Mouse (Mus musculus): Measurements from ENCODE around the gene Arhgap10. TPM values are rescaled to one million over a fixed set of nuclear protein-coding genes. Genes with fewer than 3 reads are reported as not detected.

Arhgap10 gene
- 8.1 TPM for polyA plus RNA-seq (2015; fragmentation: Illumina TruSeq; extraction: RNeasy Lipid Tissue Mini Kit (QIAGEN cat#74804); ENCODE audit: insufficient read depth, low replicate concordance)

DNA sequence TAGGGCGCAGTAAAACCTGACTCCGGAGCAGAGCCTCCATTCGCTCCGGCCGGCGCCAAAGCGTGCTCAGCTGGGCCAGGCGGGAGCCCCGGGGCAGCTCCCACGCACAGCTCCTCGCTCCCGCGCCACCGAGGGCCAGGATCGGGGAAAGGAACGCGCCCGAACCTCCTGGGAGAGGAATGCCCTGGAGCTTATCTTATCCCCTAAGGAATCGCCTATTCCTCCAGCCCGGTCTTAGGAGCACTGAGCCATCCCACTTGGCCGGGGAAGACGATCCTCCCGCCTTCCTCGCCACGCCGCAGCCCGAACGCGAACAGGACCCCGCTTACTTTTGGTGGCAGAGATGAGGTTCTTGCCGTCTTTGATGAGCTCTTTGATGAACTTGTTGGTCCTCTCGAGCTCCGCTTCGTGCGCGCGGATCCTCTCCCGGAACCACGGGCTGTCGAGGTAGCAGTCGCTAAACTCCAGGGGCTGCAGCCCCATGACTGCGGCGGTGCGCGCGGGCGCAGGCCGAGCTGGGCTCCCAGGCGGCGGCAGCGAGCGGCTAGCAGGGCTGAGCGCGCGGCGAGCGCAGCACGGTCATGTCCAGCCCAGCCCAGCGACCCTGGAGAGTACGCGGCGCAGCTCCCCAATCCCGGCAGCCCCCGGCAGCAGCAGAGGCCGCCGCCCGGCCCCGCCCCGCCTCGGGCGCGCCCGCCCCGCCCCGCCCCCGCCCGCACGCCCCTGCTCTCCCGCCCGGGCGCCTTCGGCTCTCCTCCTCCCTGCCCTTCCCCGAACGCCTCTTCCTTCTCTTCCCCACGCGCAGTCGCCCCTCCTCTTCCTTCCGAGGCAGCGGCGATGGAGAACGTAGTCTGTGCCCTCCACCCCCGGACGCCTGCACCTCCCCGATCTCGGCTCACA, at the start of gene Arhgap10:
Gene Arhgap10 (minus strand): TSS at position 653 of the 900 bp plus-strand sequence.

DNA sequence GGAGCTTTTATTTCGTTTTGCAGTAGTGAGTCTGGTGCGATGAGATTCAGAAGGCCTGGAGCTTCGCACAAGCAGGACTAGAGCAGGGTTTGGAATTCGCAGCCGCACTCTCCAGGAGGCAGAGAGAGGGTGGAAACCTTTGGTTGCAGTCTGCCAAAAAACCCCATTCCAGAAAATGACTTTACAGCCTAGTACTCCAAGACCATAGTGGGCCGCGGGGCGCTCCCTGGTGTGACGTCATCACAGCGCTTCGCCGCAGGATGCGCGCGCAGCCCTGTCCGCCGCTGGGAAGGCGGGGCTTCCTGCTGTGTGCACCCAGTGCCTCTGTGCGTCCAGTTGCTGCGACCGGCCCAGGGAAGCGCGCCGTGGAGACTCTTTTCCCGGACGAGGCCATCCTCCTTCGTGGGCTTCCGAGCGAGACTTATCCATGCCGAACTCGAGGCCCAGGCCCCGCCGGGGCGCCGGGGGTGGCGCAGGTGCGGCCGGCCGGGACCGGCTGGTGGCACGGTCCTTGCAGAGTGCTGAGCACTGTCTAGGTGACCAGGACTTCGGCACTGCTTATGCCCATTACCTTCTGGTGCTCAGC, 31.5 kb upstream of the Arhgap10 start, which contains the start of gene Prmt9:
Gene Prmt9 (plus strand): TSS at position 277 of the 586 bp plus-strand sequence.

Other genes starting within 250 kb of the Arhgap10 start
- 31.3 TPM for gene Prmt9, start 31.4 kb upstream of the Arhgap10 start, polyA plus RNA-seq (2015; fragmentation: Illumina TruSeq; extraction: RNeasy Lipid Tissue Mini Kit (QIAGEN cat#74804); ENCODE audit: insufficient read depth, low replicate concordance)
- 51.5 TPM for gene Tmem184c, start 92.7 kb upstream of the Arhgap10 start, polyA plus RNA-seq (2015; fragmentation: Illumina TruSeq; extraction: RNeasy Lipid Tissue Mini Kit (QIAGEN cat#74804); ENCODE audit: insufficient read depth, low replicate concordance)
- 4.7 TPM for gene Ednra, start 206.5 kb upstream of the Arhgap10 start, polyA plus RNA-seq (2015; fragmentation: Illumina TruSeq; extraction: RNeasy Lipid Tissue Mini Kit (QIAGEN cat#74804); ENCODE audit: insufficient read depth, low replicate concordance)